Mouse (Mus musculus) MEL (cell line): ENCODE data around the gene Tsen54. TPM values are rescaled to one million over a fixed set of nuclear protein-coding genes. Genes with fewer than 3 reads are reported as not detected.
A peak's percentile ranks its signal among the peaks of the same experiment; 100 is the strongest.

ENCODE experiments used
- DNase-seq: peaks from one replicate; pipeline ENCODE4 v3.0.0; 2011; ENCODE audit warnings: low read depth, low spot score
- H3K27ac ChIP-seq: 2 replicates; pipeline ENCODE4 v1.5.1; 2012; ENCODE audit warnings: low read depth, mild to moderate bottlenecking, control low read depth, low read length, moderate library complexity; ENCODE audit not compliant: control insufficient read depth
- H3K27me3 ChIP-seq, 2 experiments: fragments of 150-350 bp in 1 of 2; sonication (generic) in 1 of 2; 2 replicates each; pipeline ENCODE4 v1.6.1; 2012; ENCODE audit warnings: low read length in 2 of 2, mild to moderate bottlenecking in 2 of 2, improper control_type of control experiment in 1 of 2, moderate library complexity in 1 of 2; ENCODE audit not compliant: insufficient read depth in 2 of 2, control insufficient read depth in 1 of 2
- H3K36me3 ChIP-seq, 2 experiments: 2 replicates each; pipeline ENCODE4 v1.6.1; 2012 to 2014; ENCODE audit warnings: low read length in 2 of 2, improper control_type of control experiment in 1 of 2, inconsistent platforms in 1 of 2, mild to moderate bottlenecking in 1 of 2; ENCODE audit not compliant: insufficient read depth in 2 of 2, control insufficient read depth in 1 of 2
- H3K4me1 ChIP-seq, 2 experiments: fragments of 150-350 bp in 1 of 2; sonication (generic) in 1 of 2; 2 replicates each; pipeline ENCODE4 v1.6.1; 2012; ENCODE audit warnings: low read length in 2 of 2, improper control_type of control experiment in 1 of 2, mild to moderate bottlenecking in 1 of 2; ENCODE audit not compliant: insufficient read depth in 2 of 2, control insufficient read depth in 1 of 2
- H3K4me3 ChIP-seq, 2 experiments: fragments of 150-350 bp in 1 of 2; sonication (generic) in 1 of 2; 2 replicates each; pipeline ENCODE4 v1.5.1; 2012; ENCODE audit warnings: low read depth in 2 of 2, low read length in 2 of 2, mild to moderate bottlenecking in 2 of 2, moderate library complexity in 2 of 2, control low read depth in 1 of 2, improper control_type of control experiment in 1 of 2; ENCODE audit not compliant: control insufficient read depth in 1 of 2, insufficient read depth in 1 of 2
- H3K79me2 ChIP-seq: 2 replicates; pipeline ENCODE4 v1.6.1; 2012; ENCODE audit warnings: mild to moderate bottlenecking, low read length, moderate library complexity; ENCODE audit not compliant: control insufficient read depth, poor library complexity, insufficient read depth
- H3K9ac ChIP-seq: 2 replicates; pipeline ENCODE4 v1.6.1; 2012; ENCODE audit warnings: low read depth, mild to moderate bottlenecking, control low read depth, low read length, moderate library complexity; ENCODE audit not compliant: control insufficient read depth, poor library complexity, severe bottlenecking
- H3K9me3 ChIP-seq: fragments of 150-350 bp; sonication (generic); replicated peaks from 2 replicates; pipeline ENCODE4 v1.6.1; 2012; ENCODE audit warnings: mild to moderate bottlenecking, low read length, improper control_type of control experiment, moderate library complexity; ENCODE audit not compliant: insufficient read depth
- CHD2 ChIP-seq: IDR thresholded peaks from 2 replicates; pipeline ENCODE4 v1.6.1; 2011; ENCODE audit warnings: low read length, improper control_type of control experiment
- CTCF ChIP-seq, 3 experiments: IDR thresholded peaks in 2 of 3; conservative IDR thresholded peaks in 1 of 3; 2 replicates each; pipeline ENCODE4 v1.5.1; 2011 to 2012; ENCODE audit warnings: low read length in 3 of 3, low read depth in 2 of 3, mild to moderate bottlenecking in 2 of 3, improper control_type of control experiment in 1 of 3, inconsistent platforms in 1 of 3, mixed read lengths in 1 of 3, moderate library complexity in 1 of 3; ENCODE audit not compliant: control insufficient read depth in 1 of 3, insufficient read depth in 1 of 3, poor library complexity in 1 of 3, severe bottlenecking in 1 of 3
- E2F4 ChIP-seq: IDR thresholded peaks from 2 replicates; pipeline ENCODE4 v1.6.1; 2011; ENCODE audit warnings: low read depth, low read length, improper control_type of control experiment, borderline replicate concordance
- GATA1 ChIP-seq: IDR thresholded peaks from 2 replicates; pipeline ENCODE4 v1.6.1; 2011; ENCODE audit warnings: low read depth, low read length, improper control_type of control experiment
- HCFC1 ChIP-seq: IDR thresholded peaks from 2 replicates; pipeline ENCODE4 v1.6.1; 2012; ENCODE audit warnings: low read depth, mild to moderate bottlenecking, inconsistent platforms, low read length, improper control_type of control experiment, moderate library complexity
- KAT2A ChIP-seq: conservative IDR thresholded peaks from 2 replicates; pipeline ENCODE4 v1.6.1; 2012; ENCODE audit warnings: low read depth, low read length, improper control_type of control experiment, inconsistent platforms
- MAFK ChIP-seq: IDR thresholded peaks from 2 replicates; pipeline ENCODE4 v1.6.1; 2011; ENCODE audit warnings: low read depth, mild to moderate bottlenecking, low read length, improper control_type of control experiment, borderline replicate concordance
- MAX ChIP-seq: IDR thresholded peaks from 2 replicates; pipeline ENCODE4 v1.6.1; 2011; ENCODE audit warnings: low read length, improper control_type of control experiment
- MEF2A ChIP-seq: IDR thresholded peaks from 2 replicates; pipeline ENCODE4 v1.6.1; 2014; ENCODE audit warnings: low read depth, mild to moderate bottlenecking, inconsistent platforms, low read length, improper control_type of control experiment; ENCODE audit not compliant: poor library complexity, insufficient replicate concordance, severe bottlenecking; ENCODE audit errors: extremely low read depth
- MYB ChIP-seq: IDR thresholded peaks from 2 replicates; pipeline ENCODE4 v1.6.1; 2011; ENCODE audit warnings: mild to moderate bottlenecking, low read depth, low read length, improper control_type of control experiment
- MYC ChIP-seq: IDR thresholded peaks from 2 replicates; pipeline ENCODE4 v1.6.1; 2011; ENCODE audit warnings: low read depth, mild to moderate bottlenecking, low read length, improper control_type of control experiment, moderate library complexity
- NELFE ChIP-seq: IDR thresholded peaks from 2 replicates; pipeline ENCODE4 v1.6.1; 2011; ENCODE audit warnings: low read depth, low read length, improper control_type of control experiment
- RAD21 ChIP-seq: IDR thresholded peaks from 2 replicates; pipeline ENCODE4 v1.6.1; 2011; ENCODE audit warnings: mild to moderate bottlenecking, low read depth, low read length, improper control_type of control experiment
- SMC3 ChIP-seq: IDR thresholded peaks from 2 replicates; pipeline ENCODE4 v1.6.1; 2011; ENCODE audit warnings: low read depth, low read length, improper control_type of control experiment
- TAL1 ChIP-seq: IDR thresholded peaks from 2 replicates; pipeline ENCODE4 v1.6.1; 2012; ENCODE audit warnings: mild to moderate bottlenecking, inconsistent platforms, low read length, moderate library complexity, mixed read lengths
- TBP ChIP-seq: IDR thresholded peaks from 2 replicates; pipeline ENCODE4 v1.8.0; 2011; ENCODE audit warnings: low read depth, low read length, improper control_type of control experiment
- TCF12 ChIP-seq: IDR thresholded peaks from 2 replicates; pipeline ENCODE4 v1.6.1; 2014; ENCODE audit warnings: low read depth, mild to moderate bottlenecking, inconsistent platforms, low read length, improper control_type of control experiment, moderate library complexity
- UBTF ChIP-seq: IDR thresholded peaks from 2 replicates; pipeline ENCODE4 v1.6.1; 2012; ENCODE audit warnings: low read depth, mild to moderate bottlenecking, inconsistent platforms, low read length, improper control_type of control experiment, moderate library complexity, borderline replicate concordance; ENCODE audit not compliant: insufficient read depth
- USF2 ChIP-seq, 2 experiments: IDR thresholded peaks; 2 replicates each; pipeline ENCODE4 v1.6.1; 2011 to 2012; ENCODE audit warnings: improper control_type of control experiment in 2 of 2, low read length in 2 of 2, borderline replicate concordance in 1 of 2, inconsistent platforms in 1 of 2, low read depth in 1 of 2, mild to moderate bottlenecking in 1 of 2; ENCODE audit not compliant: insufficient read depth in 1 of 2
- ZC3H11A ChIP-seq: IDR thresholded peaks from 2 replicates; pipeline ENCODE4 v1.6.1; 2012; ENCODE audit warnings: low read depth, mild to moderate bottlenecking, inconsistent platforms, low read length, improper control_type of control experiment
- ZKSCAN1 ChIP-seq: IDR thresholded peaks from 2 replicates; pipeline ENCODE4 v1.6.1; 2012; ENCODE audit warnings: low read depth, mild to moderate bottlenecking, inconsistent platforms, low read length, improper control_type of control experiment, moderate library complexity
- ZMIZ1 ChIP-seq: IDR thresholded peaks from 2 replicates; pipeline ENCODE4 v1.6.1; 2012; ENCODE audit warnings: low read depth, mild to moderate bottlenecking, inconsistent platforms, low read length, improper control_type of control experiment, moderate library complexity
- ZNF384 ChIP-seq: IDR thresholded peaks from 2 replicates; pipeline ENCODE4 v1.6.1; 2012; ENCODE audit warnings: low read depth, mild to moderate bottlenecking, inconsistent platforms, low read length, improper control_type of control experiment
- polyA plus RNA-seq, 2 experiments: library from polyadenylated mRNA; stranded (reverse) in 1 of 2; unstranded in 1 of 2; fragments of >175 nt in 1 of 2; fragments of >200 nt in 1 of 2; gene quantifications; 2 replicates each; pipeline versions ENCODE4 v1.2.1 to v1.2.4; 2012; ENCODE audit warnings: low replicate concordance in 2 of 2, low read depth in 1 of 2; ENCODE audit not compliant: insufficient read length in 2 of 2, insufficient read depth in 1 of 2, missing spikeins in 1 of 2
- total RNA-seq: library from RNA; depleted of rRNA; stranded (reverse); fragments of 300-350 nt; gene quantifications from 2 replicates; pipeline ENCODE4 v1.2.3, GENCODE M21; 2012

The Tsen54 gene
- total and polyA plus RNA-seq, 3 experiments: 55.8 to 72.0 TPM; not detected in 1

DNA sequence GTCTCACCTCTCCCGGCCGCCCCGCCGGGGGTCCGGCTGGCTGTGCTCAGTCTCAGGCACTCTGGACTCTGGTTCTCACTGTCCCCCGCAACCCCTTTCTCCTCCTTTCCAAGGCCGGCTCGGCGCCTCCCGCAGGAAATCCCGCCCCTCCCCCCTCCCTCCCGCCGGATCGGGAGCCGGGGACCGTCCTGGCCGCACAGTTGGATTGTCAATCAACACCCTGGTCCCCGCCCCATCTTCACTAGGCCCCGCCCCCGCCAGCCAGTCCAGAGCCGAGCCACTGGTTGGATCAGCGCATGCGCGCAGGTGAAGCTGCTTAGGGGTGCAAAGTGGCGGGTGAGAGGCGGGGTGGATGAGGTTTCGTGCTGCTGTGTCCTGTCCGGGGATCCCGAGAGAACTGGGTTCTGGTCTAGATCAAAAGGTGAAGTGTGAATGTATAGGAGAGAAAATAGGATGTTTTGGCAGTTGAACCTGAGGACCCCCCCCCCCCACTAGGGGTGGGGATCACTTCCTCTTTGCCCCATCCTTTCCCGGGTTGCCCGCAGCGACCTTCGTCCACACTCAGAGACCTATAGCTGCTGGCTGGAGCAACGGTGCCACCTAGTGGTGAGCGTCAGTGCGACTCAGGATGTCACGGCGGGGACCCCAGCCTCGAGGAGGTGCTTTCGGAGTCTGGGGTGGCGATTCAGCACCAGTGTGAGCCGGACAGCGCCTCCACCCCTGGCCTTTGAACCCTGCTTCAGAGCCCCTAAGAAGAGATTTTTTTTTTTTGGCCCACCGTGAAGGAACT is 822 bp upstream of the Tsen54 start, which contains the start of gene Caskin2 (continued):
- peak; percentile 70 for TF ChIP-seq HCFC1
- peak; percentile 75; the same call in 1 of the 2 replicates for TF ChIP-seq MYB
- TF ChIP-seq TAL1: no peak
- 0 out of 2 replicates have a peak, but pooled peaks have one; percentile 49 for TF ChIP-seq TCF12
- no peak for TF ChIP-seq ZKSCAN1
- TF ChIP-seq UBTF: no peak
- no peak for TF ChIP-seq MYC
- no peak for TF ChIP-seq ZMIZ1
- no peak; the same call in 1 of the 2 replicates for TF ChIP-seq MAX
- no peak for TF ChIP-seq KAT2A
- TF ChIP-seq MAFK: no peak
- TF ChIP-seq MEF2A: no peak
- peak; percentile 73 for TF ChIP-seq ZNF384
- peak; percentile 67 for TF ChIP-seq NELFE
- no peak for TF ChIP-seq TBP
- no peak for TF ChIP-seq USF2 (IDR thresholded peaks at IDR 0.05; ENCODE audit: borderline replicate concordance in 1 of 2, insufficient read depth in 1 of 2, low read depth in 1 of 2, low read length in 2 of 2)
- TF ChIP-seq GATA1: no peak

DNA sequence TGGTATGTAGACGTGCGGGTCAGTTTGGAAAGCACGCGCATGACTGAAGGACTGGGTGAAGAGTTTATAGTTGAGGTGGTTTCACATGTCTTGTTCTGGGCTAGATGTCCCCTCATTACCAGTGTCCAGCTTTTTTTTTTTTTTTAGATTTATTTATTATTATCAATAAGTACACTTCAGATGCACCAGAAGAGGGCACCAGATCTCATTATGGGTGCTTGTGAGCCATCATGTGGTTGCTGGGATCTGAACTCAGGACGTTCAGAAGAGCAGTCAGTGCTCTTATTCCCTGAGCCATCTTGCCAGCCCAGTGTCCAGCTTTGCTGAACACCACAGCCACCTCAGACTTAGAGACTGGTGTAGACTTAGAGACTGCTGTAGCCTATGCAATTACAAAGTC is 2.8 kb downstream of the Tsen54 start:
- TF ChIP-seq RAD21 (peak; percentile 51), E2F4 (no peak), ZNF384 (peak; percentile 85), SMC3 (peak; percentile 66), CHD2 (no peak), CTCF (IDR thresholded peaks at IDR 0.05 in 2 of 3, conservative IDR thresholded peaks at IDR 0.05 in 1 of 3; ENCODE audit: control insufficient read depth in 1 of 3, insufficient read depth in 1 of 3, low read depth in 2 of 3, low read length in 3 of 3, poor library complexity in 1 of 3, severe bottlenecking in 1 of 3) (peak; percentile 28 to 56 (median 29)), ZC3H11A (peak; percentile 62)
- Histone ChIP-seq H3K36me3 (peaks cover 0 to 13% of the 10 kb centered on the region in 2 experiments; a peak in 2 of 4 replicates), H3K4me1 (peaks cover 2 to 17% of the 10 kb centered on the region in 2 experiments; a peak in 3 of 4 replicates)

More for the DNA sequence above, 2.8 kb downstream of the Tsen54 start:
- Histone ChIP-seq H3K9me3 (no peaks in the 10 kb centered on the region), H3K27me3 (no peaks in the 10 kb centered on the region), H3K27ac (no peak overlapping the region), H3K79me2 (peaks cover 22% of the 10 kb centered on the region), H3K4me3 (no peak overlapping the region), H3K9ac (no peak overlapping the region)
- DNase-seq: peak; percentile 39
